Mouse (Mus musculus) intestine, postnatal 0 days (tissue): ENCODE measurements around the gene Aoc2. TPM values are rescaled to one million over a fixed set of nuclear protein-coding genes. Genes with fewer than 3 reads are reported as not detected.
A peak's percentile ranks its signal among the peaks of the same experiment; 100 is the strongest.
"Not testable (repeated sequence)": the region's sequence is repeated elsewhere in the genome, so short reads cannot be mapped to it uniquely, and the experiment has no call there.

Source experiments
- ATAC-seq: fragments of 200-750 bp; cut with Nextera tagmentation; 2 replicates; pipeline ENCODE4 v1.8.0; 2017; ENCODE audit warnings: mild to moderate bottlenecking, moderate TSS enrichment, moderate library complexity
- H3K27ac ChIP-seq: fragments of 300-500 bp; sonication (generic); 2 replicates; pipeline ENCODE4 v1.5.1; 2014; ENCODE audit warnings: mild to moderate bottlenecking, low read depth, low read length, moderate library complexity
- H3K27me3 ChIP-seq: fragments of 300-500 bp; sonication (generic); replicated peaks from 2 replicates; pipeline ENCODE4 v1.6.1; 2014; ENCODE audit warnings: low read length, mixed read lengths; ENCODE audit not compliant: control insufficient read depth, insufficient read depth
- H3K36me3 ChIP-seq: fragments of 300-500 bp; sonication (generic); 2 replicates; pipeline ENCODE4 v1.6.1; 2014; ENCODE audit warnings: mild to moderate bottlenecking, moderate library complexity; ENCODE audit not compliant: control insufficient read depth, insufficient read depth
- H3K4me1 ChIP-seq: fragments of 300-500 bp; sonication (generic); replicated peaks from 2 replicates; pipeline ENCODE4 v1.6.1; 2014; ENCODE audit warnings: antibody characterized with exemption, low read length, mixed read lengths; ENCODE audit not compliant: control insufficient read depth, insufficient read depth
- H3K4me2 ChIP-seq: fragments of 300-500 bp; sonication (generic); replicated peaks from 2 replicates; pipeline ENCODE4 v1.6.1; 2014; ENCODE audit warnings: low read depth, mild to moderate bottlenecking, moderate library complexity
- H3K4me3 ChIP-seq: fragments of 300-500 bp; sonication (generic); 2 replicates; pipeline ENCODE4 v1.5.1; 2014; ENCODE audit warnings: low read depth, low read length
- H3K9ac ChIP-seq: fragments of 300-500 bp; sonication (generic); 2 replicates; pipeline ENCODE4 v1.6.1; 2014; ENCODE audit warnings: mild to moderate bottlenecking, low read depth, low read length
- H3K9me3 ChIP-seq: fragments of 300-500 bp; sonication (generic); 2 replicates; pipeline ENCODE4 v1.6.1; 2016; ENCODE audit warnings: mixed run types; ENCODE audit not compliant: control insufficient read depth
- CTCF ChIP-seq: sonication (generic); IDR thresholded peaks from 2 replicates; pipeline ENCODE4 v1.5.1; 2016; ENCODE audit warnings: low read depth, mild to moderate bottlenecking, control low read depth, antibody characterized with exemption, moderate library complexity
- WGBS: fragments of 180-500 bp; shearing (Covaris S2); extraction: QIAGEN DNeasy Blood & Tissue Kit; methylation state at CpG from one replicate; pipeline ENCODE4 v1.1.7; 2014; 5-methylcytosine and 5-hydroxymethylcytosine counted together
- polyA plus RNA-seq: library from polyadenylated mRNA; unstranded; fragments of >200 nt; fragmentation: Nextera tagmentation; extraction: Ambion mirVana; gene quantifications from 2 replicates; pipeline ENCODE4 v1.2.1, GENCODE M21; 2015

The Aoc2 gene
- polyA plus RNA-seq, 1 experiment from 2014 or later, result 0.34 TPM

GRCm38 (mm10) chr11:101326147-101326546 lies 1.3 kb downstream of the Aoc2 start:
- H3K4me3 ChIP-seq, result no peak overlapping the region
- H3K27ac ChIP-seq, result no peak overlapping the region
- TF ChIP-seq CTCF, result no peak
- no peaks in the 10 kb centered on the region for H3K9me3 ChIP-seq
- no peak overlapping the region for H3K9ac ChIP-seq
- no peak for ATAC-seq
- H3K27me3 ChIP-seq, result no peaks in the 10 kb centered on the region
- H3K36me3 ChIP-seq, result peaks cover 44% of the 10 kb centered on the region
- no peak overlapping the region for H3K4me2 ChIP-seq
- 87% methylated on average over 11 of the region's 11 CpGs for WGBS
- H3K4me1 ChIP-seq, result no peaks in the 10 kb centered on the region

DNA sequence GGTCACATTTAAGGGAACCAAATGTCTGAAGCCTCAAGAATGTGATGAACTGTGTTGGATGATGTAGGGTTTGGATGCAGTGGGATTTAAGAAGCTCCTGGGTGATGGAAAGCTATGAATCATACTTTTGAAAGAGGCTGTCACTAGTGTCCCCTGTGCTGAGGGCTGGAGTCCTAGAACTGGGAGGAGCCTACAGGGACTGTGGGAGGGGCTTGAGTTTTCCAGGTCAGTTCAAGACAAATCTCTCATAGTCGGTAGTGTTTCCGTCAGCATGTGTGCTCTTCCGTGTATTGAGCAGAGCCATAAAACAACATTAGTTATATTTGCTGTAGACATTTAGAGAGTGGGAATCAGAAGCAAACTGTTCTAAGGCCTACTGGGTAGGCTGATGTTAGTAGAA lies 2.4 kb downstream of the Aoc2 start:
- Histone ChIP-seq H3K27me3 (no peaks in the 10 kb centered on the region), H3K4me3 (no peak overlapping the region), H3K4me2 (no peak overlapping the region), H3K9me3 (no peaks in the 10 kb centered on the region), H3K4me1 (no peaks in the 10 kb centered on the region), H3K9ac (no peak overlapping the region), H3K36me3 (peaks cover 33% of the 10 kb centered on the region), H3K27ac (no peak overlapping the region)
- TF ChIP-seq CTCF, result no peak
- 21% methylated on average over 3 of the region's 3 CpGs for WGBS
- ATAC-seq, result 0 out of 2 replicates have a peak, but pooled peaks have one; percentile 7

GRCm38 (mm10) chr11:101328941-101329635 lies 4.2 kb downstream of the Aoc2 start:
- H3K27ac ChIP-seq, result no peak overlapping the region
- no peak overlapping the region for H3K4me3 ChIP-seq
- peaks cover 19% of the 10 kb centered on the region for H3K36me3 ChIP-seq
- H3K4me1 ChIP-seq, result no peaks in the 10 kb centered on the region
- H3K4me2 ChIP-seq, result no peak overlapping the region
- no peaks in the 10 kb centered on the region for H3K27me3 ChIP-seq
- no peaks in the 10 kb centered on the region for H3K9me3 ChIP-seq
- no peak overlapping the region for H3K9ac ChIP-seq
- 72% methylated on average over 6 of the region's 6 CpGs for WGBS
- no peak for ATAC-seq
- TF ChIP-seq CTCF, result no peak

GRCm38 (mm10) chr11:101330371-101330924 lies 5.6 kb downstream of the Aoc2 start, which contains the start of gene Aoc3:
Gene Aoc3, plus strand, starts transcription at chr11:101330605.
- WGBS, result 59% methylated on average over 7 of the region's 7 CpGs
- H3K4me3 ChIP-seq, result peak within 1 kb of the TSS; percentile 14; the same call in 1 of the 2 replicates
- H3K9ac ChIP-seq, result no peak within 1 kb of the TSS
- H3K27me3 ChIP-seq, result no peaks in the 10 kb centered on the region
- peaks cover 6% of the 10 kb centered on the region; the same call in 1 of the 2 replicates for H3K36me3 ChIP-seq
- no peaks in the 10 kb centered on the region for H3K9me3 ChIP-seq
- ATAC-seq, result no peak
- no peak for TF ChIP-seq CTCF
- no peak within 1 kb of the TSS; the same call in 1 of the 2 replicates for H3K27ac ChIP-seq
- H3K4me2 ChIP-seq, result peak within 1 kb of the TSS; percentile 44
- no peaks in the 10 kb centered on the region for H3K4me1 ChIP-seq

DNA sequence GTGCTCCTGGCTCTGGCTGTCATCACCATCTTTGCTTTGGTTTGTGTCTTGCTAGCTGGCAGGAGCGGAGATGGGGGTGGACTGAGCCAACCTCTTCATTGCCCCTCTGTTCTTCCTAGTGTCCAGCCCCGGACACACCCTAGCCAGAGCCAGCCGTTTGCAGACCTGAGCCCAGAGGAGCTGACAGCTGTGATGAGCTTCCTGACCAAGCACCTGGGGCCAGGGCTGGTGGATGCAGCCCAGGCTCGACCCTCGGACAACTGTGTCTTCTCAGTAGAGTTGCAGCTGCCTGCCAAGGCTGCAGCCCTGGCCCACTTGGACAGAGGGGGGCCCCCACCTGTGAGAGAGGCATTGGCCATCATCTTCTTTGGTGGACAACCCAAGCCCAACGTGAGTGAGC lies 6.1 kb downstream of the Aoc2 start:
- H3K4me1 ChIP-seq, ATAC-seq, H3K36me3 ChIP-seq, H3K27ac ChIP-seq, H3K9ac ChIP-seq, H3K27me3 ChIP-seq, H3K9me3 ChIP-seq: not testable (repeated sequence)
- 72% methylated on average over 6 of the region's 6 CpGs for whole genome bisulfite sequencing
- H3K4me3 ChIP-seq, result peak overlapping the region; percentile 14; the same call in 1 of the 2 replicates
- H3K4me2 ChIP-seq, result peak overlapping the region; percentile 44

DNA sequence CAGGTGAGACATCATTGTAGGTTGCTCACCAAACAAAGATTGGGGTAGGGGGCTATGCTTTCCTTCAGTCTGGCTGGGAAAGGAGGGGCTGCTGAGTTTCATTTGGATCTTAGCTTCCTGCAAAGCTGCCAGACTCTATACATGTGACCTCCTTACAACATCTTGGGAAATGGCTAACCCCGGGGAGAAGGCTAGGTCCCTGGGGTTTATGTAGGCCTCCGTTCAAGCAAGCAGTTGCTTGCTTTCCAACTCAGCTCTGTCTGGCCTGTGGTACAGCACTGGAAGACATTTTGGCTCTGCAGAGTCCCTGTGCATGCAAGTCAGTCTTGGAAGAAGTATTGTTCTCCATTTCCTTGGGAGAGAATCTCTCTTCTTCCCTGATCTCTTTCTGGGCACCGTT lies 7.7 kb downstream of the Aoc2 start:
- H3K27ac ChIP-seq, result no peak overlapping the region
- peak overlapping the region; percentile 44 for H3K4me2 ChIP-seq
- no peak overlapping the region for H3K9ac ChIP-seq
- no peak for ATAC-seq
- TF ChIP-seq CTCF, result no peak
- no peaks in the 10 kb centered on the region for H3K36me3 ChIP-seq
- peak overlapping the region; percentile 9; the same call in 1 of the 2 replicates for H3K4me3 ChIP-seq
- no peaks in the 10 kb centered on the region for H3K4me1 ChIP-seq
- no peaks in the 10 kb centered on the region for H3K9me3 ChIP-seq
- 73% methylated on average over 3 of the region's 3 CpGs for WGBS
- H3K27me3 ChIP-seq, result no peaks in the 10 kb centered on the region
